Mouse (Mus musculus): ENCODE data around the gene Foxj3. TPM values are rescaled to one million over a fixed set of nuclear protein-coding genes. Genes with fewer than 3 reads are reported as not detected.
A peak's percentile ranks its signal among the peaks of the same experiment; 100 is the strongest.

The Foxj3 gene
- polyA plus RNA-seq, 1 experiment = 19.0 TPM

DNA sequence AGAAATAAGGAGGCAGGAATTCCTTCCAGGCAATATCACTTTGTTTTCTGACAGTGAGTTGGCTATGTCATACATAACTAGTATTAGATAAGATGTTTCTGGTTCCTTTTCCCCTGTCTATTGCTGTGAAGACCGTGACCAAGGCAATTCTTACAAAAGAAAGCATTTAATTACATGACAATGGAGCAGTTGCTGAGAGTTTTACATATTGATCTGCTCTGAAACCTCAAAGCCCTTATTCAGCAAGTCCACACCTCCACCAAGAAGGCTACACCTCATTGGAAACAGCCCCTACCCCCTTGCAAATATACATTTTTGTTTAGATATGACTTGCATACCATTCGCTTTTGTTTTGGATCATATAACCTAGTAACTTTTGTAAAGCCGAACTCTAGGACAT lies 55.7 kb downstream of the Foxj3 start:
- no peak for TF ChIP-seq POLR2A (IDR thresholded peaks at IDR 0.05; ENCODE audit: low read depth, low read length)
- no peak for TF ChIP-seq CTCF (IDR thresholded peaks at IDR 0.05; ENCODE audit: extremely low read depth, insufficient read length, insufficient replicate concordance, low read depth, low read length)
- Histone ChIP-seq H3K27ac (ENCODE audit: insufficient read depth, low read depth, low read length) (no peak overlapping the region), H3K27me3 (ENCODE audit: control insufficient read depth, insufficient read depth, low read length) (no peaks in the 10 kb centered on the region), H3K4me3 (ENCODE audit: low read depth, low read length) (no peak overlapping the region), H3K36me3 (ENCODE audit: control insufficient read depth, insufficient read depth, low read length) (peaks cover 4% of the 10 kb centered on the region; the same call in 1 of the 2 replicates), H3K4me1 (ENCODE audit: control insufficient read depth, insufficient read depth, insufficient read length, low read length) (peaks cover 2% of the 10 kb centered on the region; the same call in 1 of the 2 replicates)
- WGBS = 86% methylated on average over 3 of the region's 3 CpGs

- WGBS = 93% methylated on average over 14 of the region's 14 CpGs
- no peaks in the 10 kb centered on the region; the same call in 1 of the 2 replicates for H3K36me3 ChIP-seq (ENCODE audit: control insufficient read depth, insufficient read depth, low read length)
- no peak overlapping the region for H3K27ac ChIP-seq (ENCODE audit: insufficient read depth, low read depth, low read length)
- peaks cover 2% of the 10 kb centered on the region; the same call in 1 of the 2 replicates for H3K4me1 ChIP-seq (ENCODE audit: control insufficient read depth, insufficient read depth, insufficient read length, low read length)
- TF ChIP-seq POLR2A (IDR thresholded peaks at IDR 0.05; ENCODE audit: low read depth, low read length) (no peak), CTCF (IDR thresholded peaks at IDR 0.05; ENCODE audit: extremely low read depth, insufficient read length, insufficient replicate concordance, low read depth, low read length) (no peak)
- H3K4me3 ChIP-seq (ENCODE audit: low read depth, low read length) = no peak overlapping the region
- no peaks in the 10 kb centered on the region for H3K27me3 ChIP-seq (ENCODE audit: control insufficient read depth, insufficient read depth, low read length)
These were observed 57.5 kb downstream of the Foxj3 start for GRCm38 (mm10) chr4:119594331-119594730.

DNA sequence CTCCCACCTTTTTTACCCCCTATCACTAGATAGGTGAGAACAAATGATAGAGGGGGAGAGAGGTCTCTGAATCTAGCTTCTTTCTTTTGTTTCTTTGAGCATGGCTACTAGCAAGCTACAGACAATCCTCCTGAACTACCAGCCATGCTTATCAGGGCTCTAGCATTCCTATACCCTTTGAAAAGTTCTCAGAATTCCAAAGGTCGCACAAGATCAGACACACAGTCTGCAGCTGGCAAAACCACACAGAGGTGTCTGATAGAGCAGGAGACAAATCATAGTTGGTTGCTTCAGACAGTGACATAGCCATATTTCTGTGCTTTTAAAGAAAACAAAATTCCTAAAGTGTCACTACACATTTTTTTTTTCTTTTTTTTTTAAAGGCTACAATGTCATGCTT lies 62.8 kb downstream of the Foxj3 start:
- Histone ChIP-seq H3K4me1 (ENCODE audit: control insufficient read depth, insufficient read depth, insufficient read length, low read length) (no peaks in the 10 kb centered on the region), H3K36me3 (ENCODE audit: control insufficient read depth, insufficient read depth, low read length) (peaks cover 5% of the 10 kb centered on the region; the same call in 1 of the 2 replicates), H3K27ac (ENCODE audit: insufficient read depth, low read depth, low read length) (peak overlapping the region; percentile 53; the same call in 1 of the 2 replicates), H3K27me3 (ENCODE audit: control insufficient read depth, insufficient read depth, low read length) (no peaks in the 10 kb centered on the region), H3K4me3 (ENCODE audit: low read depth, low read length) (no peak overlapping the region)
- WGBS = 20% methylated on average over 1 of the region's 1 CpGs
- TF ChIP-seq CTCF (IDR thresholded peaks at IDR 0.05; ENCODE audit: extremely low read depth, insufficient read length, insufficient replicate concordance, low read depth, low read length) (no peak), POLR2A (IDR thresholded peaks at IDR 0.05; ENCODE audit: low read depth, low read length) (no peak)

- Histone ChIP-seq H3K27me3 (ENCODE audit: control insufficient read depth, insufficient read depth, low read length) (no peaks in the 10 kb centered on the region), H3K4me3 (ENCODE audit: low read depth, low read length) (no peak overlapping the region), H3K36me3 (ENCODE audit: control insufficient read depth, insufficient read depth, low read length) (peaks cover 7% of the 10 kb centered on the region), H3K27ac (ENCODE audit: insufficient read depth, low read depth, low read length) (no peak overlapping the region), H3K4me1 (ENCODE audit: control insufficient read depth, insufficient read depth, insufficient read length, low read length) (peaks cover 6% of the 10 kb centered on the region; the same call in 1 of the 2 replicates)
- WGBS = 87% methylated on average over 1 of the region's 1 CpGs
- TF ChIP-seq POLR2A (IDR thresholded peaks at IDR 0.05; ENCODE audit: low read depth, low read length) (no peak), CTCF (IDR thresholded peaks at IDR 0.05; ENCODE audit: extremely low read depth, insufficient read length, insufficient replicate concordance, low read depth, low read length) (no peak)
These were observed 72.7 kb downstream of the Foxj3 start for GRCm38 (mm10) chr4:119609488-119609887.

DNA sequence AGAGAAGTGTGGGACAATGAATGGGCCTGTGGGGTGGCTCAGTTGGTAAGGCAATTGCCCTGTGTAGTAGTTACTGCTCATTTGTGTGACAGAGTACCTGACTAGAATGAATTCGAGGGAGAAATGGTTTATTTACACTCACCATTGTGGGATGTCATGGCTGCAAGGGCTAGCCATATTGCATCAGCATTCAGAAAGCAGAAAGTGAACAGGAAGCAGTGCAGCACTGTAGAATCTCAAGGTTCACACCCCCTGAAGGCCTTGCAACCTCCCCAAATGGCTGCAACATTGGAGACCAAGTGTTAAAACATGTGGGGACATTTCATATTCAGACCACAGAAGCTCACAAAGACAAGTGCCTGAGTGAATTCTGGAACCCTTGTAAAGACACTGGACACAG lies 77.3 kb downstream of the Foxj3 start:
- H3K27ac ChIP-seq (ENCODE audit: insufficient read depth, low read depth, low read length) = no peak overlapping the region
- H3K36me3 ChIP-seq (ENCODE audit: control insufficient read depth, insufficient read depth, low read length) = peaks cover 12% of the 10 kb centered on the region
- WGBS = 22% methylated on average over 1 of the region's 1 CpGs
- H3K27me3 ChIP-seq (ENCODE audit: control insufficient read depth, insufficient read depth, low read length) = no peaks in the 10 kb centered on the region
- TF ChIP-seq POLR2A (IDR thresholded peaks at IDR 0.05; ENCODE audit: low read depth, low read length) (no peak), CTCF (IDR thresholded peaks at IDR 0.05; ENCODE audit: extremely low read depth, insufficient read length, insufficient replicate concordance, low read depth, low read length) (no peak)
- peaks cover 6% of the 10 kb centered on the region; the same call in 1 of the 2 replicates for H3K4me1 ChIP-seq (ENCODE audit: control insufficient read depth, insufficient read depth, insufficient read length, low read length)
- H3K4me3 ChIP-seq (ENCODE audit: low read depth, low read length) = no peak overlapping the region

GRCm38 (mm10) chr4:119614724-119615123 lies 77.9 kb downstream of the Foxj3 start:
- H3K4me1 ChIP-seq (ENCODE audit: control insufficient read depth, insufficient read depth, insufficient read length, low read length) = peaks cover 6% of the 10 kb centered on the region; the same call in 1 of the 2 replicates
- H3K4me3 ChIP-seq (ENCODE audit: low read depth, low read length) = no peak overlapping the region
- H3K27ac ChIP-seq (ENCODE audit: insufficient read depth, low read depth, low read length) = no peak overlapping the region
- WGBS = 22% methylated on average over 4 of the region's 4 CpGs
- no peaks in the 10 kb centered on the region for H3K27me3 ChIP-seq (ENCODE audit: control insufficient read depth, insufficient read depth, low read length)
- TF ChIP-seq POLR2A (IDR thresholded peaks at IDR 0.05; ENCODE audit: low read depth, low read length) = no peak
- TF ChIP-seq CTCF (IDR thresholded peaks at IDR 0.05; ENCODE audit: extremely low read depth, insufficient read length, insufficient replicate concordance, low read depth, low read length) = no peak
- H3K36me3 ChIP-seq (ENCODE audit: control insufficient read depth, insufficient read depth, low read length) = peaks cover 17% of the 10 kb centered on the region

GRCm38 (mm10) chr4:119626081-119626645 lies 89.4 kb downstream of the Foxj3 start:
- Histone ChIP-seq H3K4me1 (ENCODE audit: control insufficient read depth, insufficient read depth, insufficient read length, low read length) (peaks cover 4% of the 10 kb centered on the region; the same call in 1 of the 2 replicates), H3K27ac (ENCODE audit: insufficient read depth, low read depth, low read length) (no peak overlapping the region), H3K27me3 (ENCODE audit: control insufficient read depth, insufficient read depth, low read length) (no peaks in the 10 kb centered on the region), H3K4me3 (ENCODE audit: low read depth, low read length) (no peak overlapping the region), H3K36me3 (ENCODE audit: control insufficient read depth, insufficient read depth, low read length) (peaks cover 42% of the 10 kb centered on the region)
- no peak for TF ChIP-seq POLR2A (IDR thresholded peaks at IDR 0.05; ENCODE audit: low read depth, low read length)
- no peak for TF ChIP-seq CTCF (IDR thresholded peaks at IDR 0.05; ENCODE audit: extremely low read depth, insufficient read length, insufficient replicate concordance, low read depth, low read length)
- WGBS = 87% methylated on average over 7 of the region's 7 CpGs

Measured in small intestine, adult 2 months (tissue).